Mouse (Mus musculus): ENCODE results near the gene 1700016D06Rik. TPM values are rescaled to one million over a fixed set of nuclear protein-coding genes. Genes with fewer than 3 reads are reported as not detected.

1700016D06Rik gene
- total RNA-seq (2023): not detected in 4 replicates

DNA sequence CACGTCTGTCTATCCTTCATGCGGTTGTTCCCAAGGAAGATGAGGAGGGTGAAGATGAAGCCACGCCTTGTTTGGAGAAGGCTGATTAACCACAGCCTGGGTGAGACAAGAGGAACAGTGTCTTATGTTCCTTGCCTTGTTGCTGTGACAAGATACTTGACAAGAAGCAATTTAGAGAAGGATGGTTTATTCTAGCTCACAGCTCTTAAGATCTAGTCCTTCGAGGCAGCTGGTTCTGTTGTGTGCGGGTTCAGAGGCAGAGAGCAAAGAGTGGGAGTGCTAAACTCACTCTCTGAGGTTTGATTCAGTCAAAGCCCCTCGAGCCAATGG lies at the start of gene 1700016D06Rik:
Gene 1700016D06Rik (minus strand): TSS at position 31 of the 330 bp plus-strand sequence.

DNA sequence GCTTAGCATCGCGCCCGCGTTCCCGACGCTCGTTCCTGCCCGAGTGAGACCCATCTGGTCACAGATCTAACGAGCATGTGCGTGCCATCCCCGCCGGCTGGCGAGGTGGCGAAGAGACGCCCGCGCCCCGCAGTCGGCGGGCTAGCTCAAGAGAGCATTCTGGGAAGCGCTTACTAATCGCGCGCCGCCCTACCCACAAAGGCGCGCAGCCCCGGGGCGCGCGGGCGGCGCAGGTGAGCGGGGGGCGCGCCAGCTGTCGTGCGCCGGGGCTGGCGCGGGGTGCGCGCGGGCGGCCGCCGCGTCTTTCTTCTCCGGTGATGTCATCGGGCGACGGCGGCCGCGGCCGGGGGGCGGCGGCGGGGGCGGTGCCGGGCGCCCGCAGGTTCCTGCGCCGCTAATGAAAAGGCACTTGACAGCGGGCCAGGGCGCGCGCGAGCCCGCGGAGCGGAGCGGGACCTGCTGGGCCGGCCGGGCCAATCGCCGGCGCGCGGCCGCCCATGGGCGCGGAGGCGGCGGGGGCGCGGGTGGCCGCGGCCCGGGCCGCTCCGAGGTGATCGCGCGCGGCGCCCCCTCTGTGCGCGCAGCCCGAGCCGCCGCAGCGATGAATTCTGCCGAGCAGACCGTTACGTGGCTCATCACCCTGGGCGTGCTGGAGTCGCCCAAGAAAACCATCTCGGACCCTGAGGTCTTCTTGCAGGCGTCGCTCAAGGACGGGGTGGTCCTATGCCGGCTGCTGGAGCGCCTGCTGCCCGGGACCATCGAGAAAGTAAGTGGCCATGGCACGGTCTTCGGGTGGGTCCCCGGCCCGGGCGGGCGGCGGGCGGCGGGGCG lies 27.0 kb upstream of the 1700016D06Rik start, which contains the start of gene Arhgef7:
Gene Arhgef7 (plus strand): TSS at position 71 of the 831 bp plus-strand sequence.

GRCm38 (mm10) chr8:11635611-11636081 lies 65.2 kb downstream of the 1700016D06Rik start, which contains the start of gene Ankrd10:
Gene Ankrd10, minus strand, starts transcription at chr8:11635757.

Other genes with a start within 250 kb of the 1700016D06Rik start
- 7.5 to 13.8 TPM (median 10.2 TPM) in 4 replicates for gene Rab20, start 222.4 kb downstream of the 1700016D06Rik start, total RNA-seq (2023)
- gene Naxd, start 203.6 kb downstream of the 1700016D06Rik start, total RNA-seq (2023): 26.4 to 36.4 TPM (median 29.8 TPM) in 4 replicates
- 29.2 to 37.3 TPM (median 36.7 TPM) in 4 replicates for gene Cars2, start 150.3 kb downstream of the 1700016D06Rik start, total RNA-seq (2023)
- gene Ing1, start 145.5 kb downstream of the 1700016D06Rik start, total RNA-seq (2023): 53.9 to 68.1 TPM (median 65.9 TPM) in 4 replicates
- gene Ankrd10, start 65.3 kb downstream of the 1700016D06Rik start, total RNA-seq (2023): 89.4 to 97.9 TPM (median 97.0 TPM) in 4 replicates
- 54.1 to 59.3 TPM (median 57.6 TPM) in 4 replicates for gene Arhgef7, start 26.7 kb upstream of the 1700016D06Rik start, total RNA-seq (2023)
- gene Tex29, start 139.4 kb upstream of the 1700016D06Rik start, total RNA-seq (2023): not detected in 4 replicates

Measured in B cell, adult 62 days (primary cell).